Mouse (Mus musculus): Measurements from ENCODE around the gene Rnf145. TPM values are rescaled to one million over a fixed set of nuclear protein-coding genes. Genes with fewer than 3 reads are reported as not detected.

Rnf145 gene
- polyA plus RNA-seq, 1 experiment = 193 TPM

- 69% methylated on average over 8 of the region's 8 CpGs for WGBS
- no peak for TF ChIP-seq CTCF (IDR thresholded peaks at IDR 0.05; ENCODE audit: insufficient read depth, low read depth, low read length)
- no peak for TF ChIP-seq POLR2A (IDR thresholded peaks at IDR 0.05; ENCODE audit: insufficient read depth, low read depth, low read length)
- no peak overlapping the region for H3K27ac ChIP-seq (ENCODE audit: insufficient read depth, low read depth, low read length)
- H3K4me3 ChIP-seq (ENCODE audit: insufficient read depth, low read depth, low read length) = no peak overlapping the region
- peaks cover 20% of the 10 kb centered on the region for H3K4me1 ChIP-seq (ENCODE audit: control insufficient read depth, insufficient read depth, low read length)
Observed at GRCm38 (mm10) chr11:44530382-44530781, 11.6 kb downstream of the Rnf145 start.

GRCm38 (mm10) chr11:44530867-44531266 is 12.1 kb downstream of the Rnf145 start:
- no peak overlapping the region for H3K27ac ChIP-seq (ENCODE audit: insufficient read depth, low read depth, low read length)
- 66% methylated on average over 11 of the region's 11 CpGs for WGBS
- no peak overlapping the region for H3K4me3 ChIP-seq (ENCODE audit: insufficient read depth, low read depth, low read length)
- TF ChIP-seq CTCF (IDR thresholded peaks at IDR 0.05; ENCODE audit: insufficient read depth, low read depth, low read length) = no peak
- TF ChIP-seq POLR2A (IDR thresholded peaks at IDR 0.05; ENCODE audit: insufficient read depth, low read depth, low read length) = no peak
- peaks cover 20% of the 10 kb centered on the region for H3K4me1 ChIP-seq (ENCODE audit: control insufficient read depth, insufficient read depth, low read length)

- Histone ChIP-seq H3K27ac (ENCODE audit: insufficient read depth, low read depth, low read length) (no peak overlapping the region), H3K4me3 (ENCODE audit: insufficient read depth, low read depth, low read length) (no peak overlapping the region), H3K4me1 (ENCODE audit: control insufficient read depth, insufficient read depth, low read length) (peaks cover 20% of the 10 kb centered on the region)
- WGBS = 96% methylated on average over 4 of the region's 4 CpGs
- TF ChIP-seq CTCF (IDR thresholded peaks at IDR 0.05; ENCODE audit: insufficient read depth, low read depth, low read length) (no peak), POLR2A (IDR thresholded peaks at IDR 0.05; ENCODE audit: insufficient read depth, low read depth, low read length) (no peak)
Observed at GRCm38 (mm10) chr11:44531617-44532016, 12.9 kb downstream of the Rnf145 start.

- peaks cover 20% of the 10 kb centered on the region for H3K4me1 ChIP-seq (ENCODE audit: control insufficient read depth, insufficient read depth, low read length)
- no peak overlapping the region for H3K27ac ChIP-seq (ENCODE audit: insufficient read depth, low read depth, low read length)
- 91% methylated on average over 17 of the region's 17 CpGs for WGBS
- no peak overlapping the region for H3K4me3 ChIP-seq (ENCODE audit: insufficient read depth, low read depth, low read length)
- no peak for TF ChIP-seq POLR2A (IDR thresholded peaks at IDR 0.05; ENCODE audit: insufficient read depth, low read depth, low read length)
- TF ChIP-seq CTCF (IDR thresholded peaks at IDR 0.05; ENCODE audit: insufficient read depth, low read depth, low read length) = no peak
Observed at GRCm38 (mm10) chr11:44532846-44533781, 14.3 kb downstream of the Rnf145 start.

- WGBS = 81% methylated on average over 12 of the region's 12 CpGs
- TF ChIP-seq CTCF (IDR thresholded peaks at IDR 0.05; ENCODE audit: insufficient read depth, low read depth, low read length) (no peak), POLR2A (IDR thresholded peaks at IDR 0.05; ENCODE audit: insufficient read depth, low read depth, low read length) (no peak)
- Histone ChIP-seq H3K27ac (ENCODE audit: insufficient read depth, low read depth, low read length) (no peak overlapping the region), H3K4me3 (ENCODE audit: insufficient read depth, low read depth, low read length) (no peak overlapping the region), H3K4me1 (ENCODE audit: control insufficient read depth, insufficient read depth, low read length) (peaks cover 15% of the 10 kb centered on the region)
Observed at GRCm38 (mm10) chr11:44534999-44535750, 16.4 kb downstream of the Rnf145 start.

GRCm38 (mm10) chr11:44537403-44537802 is 18.6 kb downstream of the Rnf145 start:
- no peak for TF ChIP-seq CTCF (IDR thresholded peaks at IDR 0.05; ENCODE audit: insufficient read depth, low read depth, low read length)
- no peak for TF ChIP-seq POLR2A (IDR thresholded peaks at IDR 0.05; ENCODE audit: insufficient read depth, low read depth, low read length)
- 85% methylated on average over 7 of the region's 7 CpGs for WGBS
- Histone ChIP-seq H3K4me1 (ENCODE audit: control insufficient read depth, insufficient read depth, low read length) (peaks cover 23% of the 10 kb centered on the region), H3K27ac (ENCODE audit: insufficient read depth, low read depth, low read length) (no peak overlapping the region), H3K4me3 (ENCODE audit: insufficient read depth, low read depth, low read length) (no peak overlapping the region)

GRCm38 (mm10) chr11:44538101-44538500 is 19.3 kb downstream of the Rnf145 start:
- TF ChIP-seq POLR2A (IDR thresholded peaks at IDR 0.05; ENCODE audit: insufficient read depth, low read depth, low read length) (no peak), CTCF (IDR thresholded peaks at IDR 0.05; ENCODE audit: insufficient read depth, low read depth, low read length) (no peak)

GRCm38 (mm10) chr11:44538501-44539290 is 19.9 kb downstream of the Rnf145 start:
- peaks cover 20% of the 10 kb centered on the region for H3K4me1 ChIP-seq (ENCODE audit: control insufficient read depth, insufficient read depth, low read length)
- WGBS = 73% methylated on average over 10 of the region's 10 CpGs
- TF ChIP-seq CTCF (IDR thresholded peaks at IDR 0.05; ENCODE audit: insufficient read depth, low read depth, low read length) (no peak), POLR2A (IDR thresholded peaks at IDR 0.05; ENCODE audit: insufficient read depth, low read depth, low read length) (no peak)

More at GRCm38 (mm10) chr11:44538101-44538500, 19.3 kb downstream of the Rnf145 start:
- Histone ChIP-seq H3K27ac (ENCODE audit: insufficient read depth, low read depth, low read length) (no peak overlapping the region), H3K4me1 (ENCODE audit: control insufficient read depth, insufficient read depth, low read length) (peaks cover 20% of the 10 kb centered on the region), H3K4me3 (ENCODE audit: insufficient read depth, low read depth, low read length) (no peak overlapping the region)
- 91% methylated on average over 3 of the region's 3 CpGs for WGBS

More at GRCm38 (mm10) chr11:44538501-44539290, 19.9 kb downstream of the Rnf145 start:
- Histone ChIP-seq H3K27ac (ENCODE audit: insufficient read depth, low read depth, low read length) (no peak overlapping the region), H3K4me3 (ENCODE audit: insufficient read depth, low read depth, low read length) (no peak overlapping the region)

Measured in olfactory bulb, adult 2 months (tissue).